Mouse (Mus musculus): Measurements from ENCODE around the gene Gpbp1. TPM values are rescaled to one million over a fixed set of nuclear protein-coding genes. Genes with fewer than 3 reads are reported as not detected.

The Gpbp1 gene
- total RNA-seq, 2 experiments from 2014 or later: 84.3 to 88.1 TPM

Other genes with a start within 250 kb of the Gpbp1 start
- under 1 TPM in 1 of 2 experiments, not detected in 1; 0.11 TPM for gene Actbl2, start 235.1 kb downstream of the Gpbp1 start, total RNA-seq (2021)
- gene Gm49496, start 59.8 kb upstream of the Gpbp1 start, total RNA-seq (2021): under 1 TPM in 1 of 2 experiments, not detected in 1; 0.31 TPM
- not detected for gene Gm10198, start 102.7 kb upstream of the Gpbp1 start, total RNA-seq (2021)
- 10 to 100 TPM; 46.7 to 48.9 TPM for gene Mier3, start 190.9 kb upstream of the Gpbp1 start, total RNA-seq (2021)